Mouse (Mus musculus) MEL (cell line): ENCODE measurements around the gene Eme2. TPM values are rescaled to one million over a fixed set of nuclear protein-coding genes. Genes with fewer than 3 reads are reported as not detected.

Experiments
- DNase-seq: peaks from one replicate; pipeline ENCODE4 v3.0.0; 2011; ENCODE audit warnings: low read depth, low spot score
- H3K27ac ChIP-seq: 2 replicates; pipeline ENCODE4 v1.5.1; 2012; ENCODE audit warnings: low read depth, mild to moderate bottlenecking, control low read depth, low read length, moderate library complexity; ENCODE audit not compliant: control insufficient read depth
- H3K27me3 ChIP-seq, 2 experiments: fragments of 150-350 bp in 1 of 2; sonication (generic) in 1 of 2; 2 replicates each; pipeline ENCODE4 v1.6.1; 2012; ENCODE audit warnings: low read length in 2 of 2, mild to moderate bottlenecking in 2 of 2, improper control_type of control experiment in 1 of 2, moderate library complexity in 1 of 2; ENCODE audit not compliant: insufficient read depth in 2 of 2, control insufficient read depth in 1 of 2
- H3K36me3 ChIP-seq, 2 experiments: 2 replicates each; pipeline ENCODE4 v1.6.1; 2012 to 2014; ENCODE audit warnings: low read length in 2 of 2, improper control_type of control experiment in 1 of 2, inconsistent platforms in 1 of 2, mild to moderate bottlenecking in 1 of 2; ENCODE audit not compliant: insufficient read depth in 2 of 2, control insufficient read depth in 1 of 2
- H3K4me1 ChIP-seq, 2 experiments: fragments of 150-350 bp in 1 of 2; sonication (generic) in 1 of 2; 2 replicates each; pipeline ENCODE4 v1.6.1; 2012; ENCODE audit warnings: low read length in 2 of 2, improper control_type of control experiment in 1 of 2, mild to moderate bottlenecking in 1 of 2; ENCODE audit not compliant: insufficient read depth in 2 of 2, control insufficient read depth in 1 of 2
- H3K4me3 ChIP-seq, 2 experiments: fragments of 150-350 bp in 1 of 2; sonication (generic) in 1 of 2; 2 replicates each; pipeline ENCODE4 v1.5.1; 2012; ENCODE audit warnings: low read depth in 2 of 2, low read length in 2 of 2, mild to moderate bottlenecking in 2 of 2, moderate library complexity in 2 of 2, control low read depth in 1 of 2, improper control_type of control experiment in 1 of 2; ENCODE audit not compliant: control insufficient read depth in 1 of 2, insufficient read depth in 1 of 2
- H3K79me2 ChIP-seq: 2 replicates; pipeline ENCODE4 v1.6.1; 2012; ENCODE audit warnings: mild to moderate bottlenecking, low read length, moderate library complexity; ENCODE audit not compliant: control insufficient read depth, poor library complexity, insufficient read depth
- H3K9ac ChIP-seq: 2 replicates; pipeline ENCODE4 v1.6.1; 2012; ENCODE audit warnings: low read depth, mild to moderate bottlenecking, control low read depth, low read length, moderate library complexity; ENCODE audit not compliant: control insufficient read depth, poor library complexity, severe bottlenecking
- H3K9me3 ChIP-seq: fragments of 150-350 bp; sonication (generic); replicated peaks from 2 replicates; pipeline ENCODE4 v1.6.1; 2012; ENCODE audit warnings: mild to moderate bottlenecking, low read length, improper control_type of control experiment, moderate library complexity; ENCODE audit not compliant: insufficient read depth
- CHD1 ChIP-seq: IDR thresholded peaks from 2 replicates; pipeline ENCODE4 v1.6.1; 2012; ENCODE audit warnings: low read depth, mild to moderate bottlenecking, inconsistent platforms, low read length, improper control_type of control experiment
- CHD2 ChIP-seq: IDR thresholded peaks from 2 replicates; pipeline ENCODE4 v1.6.1; 2011; ENCODE audit warnings: low read length, improper control_type of control experiment
- E2F4 ChIP-seq: IDR thresholded peaks from 2 replicates; pipeline ENCODE4 v1.6.1; 2011; ENCODE audit warnings: low read depth, low read length, improper control_type of control experiment, borderline replicate concordance
- GATA1 ChIP-seq: IDR thresholded peaks from 2 replicates; pipeline ENCODE4 v1.6.1; 2011; ENCODE audit warnings: low read depth, low read length, improper control_type of control experiment
- HCFC1 ChIP-seq: IDR thresholded peaks from 2 replicates; pipeline ENCODE4 v1.6.1; 2012; ENCODE audit warnings: low read depth, mild to moderate bottlenecking, inconsistent platforms, low read length, improper control_type of control experiment, moderate library complexity
- JUND ChIP-seq: IDR thresholded peaks from 2 replicates; pipeline ENCODE4 v1.6.1; 2011; ENCODE audit warnings: low read depth, mild to moderate bottlenecking, improper control_type of control experiment, low read length
- KAT2A ChIP-seq: conservative IDR thresholded peaks from 2 replicates; pipeline ENCODE4 v1.6.1; 2012; ENCODE audit warnings: low read depth, low read length, improper control_type of control experiment, inconsistent platforms
- MAX ChIP-seq: IDR thresholded peaks from 2 replicates; pipeline ENCODE4 v1.6.1; 2011; ENCODE audit warnings: low read length, improper control_type of control experiment
- MEF2A ChIP-seq: IDR thresholded peaks from 2 replicates; pipeline ENCODE4 v1.6.1; 2014; ENCODE audit warnings: low read depth, mild to moderate bottlenecking, inconsistent platforms, low read length, improper control_type of control experiment; ENCODE audit not compliant: poor library complexity, insufficient replicate concordance, severe bottlenecking; ENCODE audit errors: extremely low read depth
- MYB ChIP-seq: IDR thresholded peaks from 2 replicates; pipeline ENCODE4 v1.6.1; 2011; ENCODE audit warnings: mild to moderate bottlenecking, low read depth, low read length, improper control_type of control experiment
- MYC ChIP-seq: IDR thresholded peaks from 2 replicates; pipeline ENCODE4 v1.6.1; 2011; ENCODE audit warnings: low read depth, mild to moderate bottlenecking, low read length, improper control_type of control experiment, moderate library complexity
- SIN3A ChIP-seq: IDR thresholded peaks from 2 replicates; pipeline ENCODE4 v1.6.1; 2012; ENCODE audit warnings: low read length, improper control_type of control experiment, inconsistent platforms
- TBP ChIP-seq: IDR thresholded peaks from 2 replicates; pipeline ENCODE4 v1.8.0; 2011; ENCODE audit warnings: low read depth, low read length, improper control_type of control experiment
- UBTF ChIP-seq: IDR thresholded peaks from 2 replicates; pipeline ENCODE4 v1.6.1; 2012; ENCODE audit warnings: low read depth, mild to moderate bottlenecking, inconsistent platforms, low read length, improper control_type of control experiment, moderate library complexity, borderline replicate concordance; ENCODE audit not compliant: insufficient read depth
- USF1 ChIP-seq: IDR thresholded peaks from 2 replicates; pipeline ENCODE4 v1.6.1; 2014; ENCODE audit warnings: low read depth, mild to moderate bottlenecking, inconsistent platforms, low read length, improper control_type of control experiment, moderate library complexity
- USF2 ChIP-seq, 2 experiments: IDR thresholded peaks; 2 replicates each; pipeline ENCODE4 v1.6.1; 2011 to 2012; ENCODE audit warnings: improper control_type of control experiment in 2 of 2, low read length in 2 of 2, borderline replicate concordance in 1 of 2, inconsistent platforms in 1 of 2, low read depth in 1 of 2, mild to moderate bottlenecking in 1 of 2; ENCODE audit not compliant: insufficient read depth in 1 of 2
- polyA plus RNA-seq, 2 experiments: library from polyadenylated mRNA; stranded (reverse) in 1 of 2; unstranded in 1 of 2; fragments of >175 nt in 1 of 2; fragments of >200 nt in 1 of 2; gene quantifications; 2 replicates each; pipeline versions ENCODE4 v1.2.1 to v1.2.4; 2012; ENCODE audit warnings: low replicate concordance in 2 of 2, low read depth in 1 of 2; ENCODE audit not compliant: insufficient read length in 2 of 2, insufficient read depth in 1 of 2, missing spikeins in 1 of 2
- total RNA-seq: library from RNA; depleted of rRNA; stranded (reverse); fragments of 300-350 nt; gene quantifications from 2 replicates; pipeline ENCODE4 v1.2.3, GENCODE M21; 2012

The Eme2 gene
- total and polyA plus RNA-seq, 3 experiments = 15.1 to 26.8 TPM; not detected in 1

- no peak for DNase-seq
- H3K79me2 ChIP-seq = peaks cover 34% of the 10 kb centered on the region
- peaks cover 0 to 7% of the 10 kb centered on the region in 2 experiments; a peak in 2 of 4 replicates for H3K36me3 ChIP-seq
- H3K27me3 ChIP-seq = no peaks in the 10 kb centered on the region
- no peaks in the 10 kb centered on the region for H3K9me3 ChIP-seq
- no peak overlapping the region for H3K27ac ChIP-seq
- H3K9ac ChIP-seq = no peak overlapping the region
- TF ChIP-seq MYB = no peak
- TF ChIP-seq JUND = no peak
- TF ChIP-seq TBP = no peak
- TF ChIP-seq MAX = no peak
- no peak overlapping the region for H3K4me3 ChIP-seq
- peaks cover 0 to 16% of the 10 kb centered on the region in 2 experiments; a peak in 2 of 4 replicates for H3K4me1 ChIP-seq
Measured at GRCm38 (mm10) chr17:24893276-24893675, 1.6 kb downstream of the Eme2 start.

- peaks cover 0 to 17% of the 10 kb centered on the region in 2 experiments; a peak in 2 of 4 replicates for H3K4me1 ChIP-seq
- no peak for TF ChIP-seq USF2 (IDR thresholded peaks at IDR 0.05; ENCODE audit: borderline replicate concordance in 1 of 2, insufficient read depth in 1 of 2, low read depth in 1 of 2, low read length in 2 of 2)
- TF ChIP-seq CHD2 = no peak
- TF ChIP-seq MYC = no peak
- no peak for TF ChIP-seq CHD1
- TF ChIP-seq KAT2A = no peak
- no peak for TF ChIP-seq HCFC1
- no peak for TF ChIP-seq MAX
- no peak for TF ChIP-seq E2F4
- no peak for TF ChIP-seq SIN3A
- TF ChIP-seq MEF2A = no peak
- no peak for TF ChIP-seq GATA1
- no peak for TF ChIP-seq USF1
- TF ChIP-seq UBTF = no peak
- H3K36me3 ChIP-seq = peaks cover 0 to 7% of the 10 kb centered on the region in 2 experiments; a peak in 2 of 4 replicates
- H3K79me2 ChIP-seq = peaks cover 36% of the 10 kb centered on the region
- no peaks in the 10 kb centered on the region for H3K9me3 ChIP-seq
- no peaks in the 10 kb centered on the region for H3K27me3 ChIP-seq
- no peak overlapping the region for H3K4me3 ChIP-seq
- H3K27ac ChIP-seq = no peak overlapping the region
- H3K9ac ChIP-seq = no peak overlapping the region
- no peak for DNase-seq
Measured at GRCm38 (mm10) chr17:24892785-24893184, 2.1 kb downstream of the Eme2 start.
